Mouse (Mus musculus): ENCODE measurements around the gene Tex26.

Gene Tex26

DNA sequence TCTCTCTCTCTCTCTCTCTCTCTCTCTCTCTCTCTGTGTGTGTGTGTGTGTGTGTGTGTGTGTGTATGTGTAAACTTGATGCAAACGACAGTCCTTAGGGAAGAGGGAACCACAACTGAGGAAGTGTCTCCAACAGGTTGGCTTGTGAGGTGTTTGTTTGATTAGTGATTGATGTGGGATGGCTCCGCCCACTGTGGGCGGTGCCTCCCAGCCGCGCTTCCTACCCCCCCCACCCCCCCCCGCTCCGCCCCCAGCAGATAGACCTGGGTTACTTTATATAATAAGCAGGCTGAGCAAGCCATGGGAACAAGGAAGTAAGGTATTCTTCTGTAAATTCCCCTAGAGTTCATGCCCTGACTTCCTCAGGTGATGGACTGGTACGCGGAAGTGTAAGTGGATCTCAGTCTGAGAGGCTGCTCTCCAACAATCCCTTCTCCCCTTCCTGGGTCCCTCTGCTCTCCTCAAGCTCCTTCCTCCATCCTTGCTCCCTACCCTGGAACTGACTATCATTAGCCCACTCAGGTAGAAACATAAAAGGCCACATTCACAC is 5.2 kb upstream of the Tex26 start:
- peak; percentile 24 for DNase-seq

DNA sequence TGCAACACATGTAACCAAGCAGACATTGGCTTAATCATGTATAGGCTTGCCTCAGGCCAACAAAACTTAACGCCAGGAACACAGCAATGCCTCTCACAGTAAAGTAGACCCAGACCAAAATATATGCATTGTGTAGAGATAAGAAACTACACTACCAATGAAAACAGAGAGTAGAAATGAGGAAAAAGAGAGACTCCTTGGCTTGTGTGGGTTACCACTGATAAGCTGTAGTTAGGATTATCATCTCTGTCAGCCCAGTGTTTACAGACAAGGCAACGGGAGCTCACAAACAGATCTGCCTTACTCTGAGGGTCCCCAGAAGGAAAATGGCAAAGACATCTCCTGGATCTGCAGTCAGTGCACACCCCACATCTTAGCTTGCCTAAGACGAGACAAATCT is 2.9 kb upstream of the Tex26 start:
- DNase-seq = no peak

DNA sequence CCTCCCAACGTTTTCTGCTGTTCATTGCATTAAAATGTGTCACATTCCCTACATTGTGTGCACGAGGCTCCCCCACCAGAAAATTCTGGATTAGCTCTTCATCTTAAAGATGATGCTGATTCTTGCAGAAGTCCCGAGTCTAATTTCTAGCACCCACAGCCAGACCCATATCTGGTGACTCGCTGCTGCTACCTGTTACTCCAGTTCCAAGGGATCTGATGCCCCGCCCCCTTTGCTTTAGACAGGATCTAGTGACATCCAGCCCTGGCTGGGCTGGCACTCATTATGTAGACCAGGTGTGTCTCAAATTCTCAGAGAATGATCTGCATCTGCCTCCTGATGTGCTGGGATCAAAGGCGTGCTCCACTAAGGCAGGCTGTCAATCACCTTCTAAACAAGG is 2.3 kb upstream of the Tex26 start:
- DNase-seq = no peak

DNA sequence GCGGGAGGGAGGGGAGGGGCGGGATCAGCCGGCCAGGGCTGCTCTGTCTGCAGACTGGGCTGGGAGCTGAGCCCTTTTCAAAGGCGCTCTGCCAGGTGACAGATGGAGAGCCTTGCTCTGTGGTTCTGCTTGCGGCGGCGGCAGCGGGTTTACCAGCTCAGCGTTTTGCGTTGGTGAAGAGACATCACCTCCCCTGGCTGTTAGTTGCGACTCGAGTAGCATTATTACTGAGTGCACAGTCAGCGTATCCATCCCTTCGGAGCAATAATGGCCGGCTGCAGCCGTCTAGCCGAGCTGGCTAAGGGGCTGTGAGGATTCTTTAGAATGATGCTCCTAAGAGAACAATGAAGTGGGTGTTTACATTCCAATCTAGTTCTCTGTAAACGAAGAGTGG is 717 bp downstream of the Tex26 start:
- DNase-seq = peak; percentile 49

DNA sequence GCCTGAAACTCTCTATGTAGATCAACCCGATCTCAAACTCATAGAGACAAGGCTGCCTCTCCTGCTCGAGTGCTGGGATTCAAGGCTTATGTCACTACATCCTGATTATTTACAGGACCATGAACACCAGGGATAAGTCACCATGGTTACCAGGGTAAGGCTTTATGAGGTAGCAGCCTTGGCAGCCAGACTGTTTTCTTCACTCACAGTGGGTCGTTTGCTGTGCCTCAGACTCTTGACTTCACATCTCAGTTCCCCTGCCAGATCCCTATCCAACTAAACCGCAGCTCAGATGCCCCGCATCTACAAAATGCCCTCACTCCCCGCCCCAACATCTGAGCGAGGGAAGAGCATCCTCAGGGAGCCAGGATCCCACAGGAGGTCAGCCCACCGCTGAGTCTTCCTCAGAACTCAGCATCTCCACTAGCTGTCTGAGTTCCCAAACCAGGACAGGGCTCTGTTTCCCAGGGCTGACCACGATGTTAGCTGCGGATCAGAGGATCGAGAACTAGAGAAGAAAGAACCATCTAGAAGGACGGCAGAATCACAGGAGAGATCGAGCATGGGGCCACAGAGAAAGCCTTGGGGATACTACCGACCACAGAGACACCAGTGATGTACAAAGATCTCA is 2.3 kb downstream of the Tex26 start:
- DNase-seq = no peak

DNA sequence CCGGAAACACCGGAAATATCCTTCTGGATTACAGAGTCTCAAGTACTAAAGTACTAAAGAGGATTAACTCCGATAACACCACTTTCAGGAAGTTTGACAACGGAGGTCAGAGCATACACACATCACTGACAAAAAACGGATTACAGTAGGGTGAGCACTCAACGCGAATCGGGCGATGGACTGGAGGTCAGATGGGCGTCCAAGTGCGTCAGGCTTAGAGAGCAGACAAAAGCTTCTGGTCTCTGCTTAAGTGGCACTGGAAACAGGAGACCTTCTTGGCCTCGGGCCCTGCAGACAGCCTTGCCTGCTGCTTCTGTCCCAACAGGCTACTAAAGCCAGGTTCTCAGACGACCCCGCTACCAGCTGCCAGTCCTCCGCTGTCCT is 2.8 kb downstream of the Tex26 start:
- DNase-seq = peak; percentile 13

DNA sequence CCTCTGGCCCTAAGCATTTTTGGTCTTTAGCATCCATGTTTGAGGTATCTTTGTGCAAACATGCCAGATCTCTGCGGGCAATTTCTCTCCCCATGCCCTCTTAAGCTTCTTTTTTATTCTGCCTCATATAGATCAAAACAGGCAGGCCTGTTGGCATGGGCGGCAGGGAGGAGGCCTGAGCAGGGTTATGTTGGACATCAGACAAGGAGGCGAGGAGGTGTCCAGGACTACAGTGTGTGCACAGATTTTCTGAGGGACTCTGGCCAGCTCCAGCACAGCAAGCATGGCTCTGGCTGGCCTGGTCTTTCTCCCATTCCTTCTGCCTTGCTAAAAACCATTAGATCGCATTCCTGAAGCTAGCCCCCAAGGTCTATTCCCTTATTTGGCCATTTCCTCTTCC is 5.0 kb downstream of the Tex26 start:
- DNase-seq = no peak

DNA sequence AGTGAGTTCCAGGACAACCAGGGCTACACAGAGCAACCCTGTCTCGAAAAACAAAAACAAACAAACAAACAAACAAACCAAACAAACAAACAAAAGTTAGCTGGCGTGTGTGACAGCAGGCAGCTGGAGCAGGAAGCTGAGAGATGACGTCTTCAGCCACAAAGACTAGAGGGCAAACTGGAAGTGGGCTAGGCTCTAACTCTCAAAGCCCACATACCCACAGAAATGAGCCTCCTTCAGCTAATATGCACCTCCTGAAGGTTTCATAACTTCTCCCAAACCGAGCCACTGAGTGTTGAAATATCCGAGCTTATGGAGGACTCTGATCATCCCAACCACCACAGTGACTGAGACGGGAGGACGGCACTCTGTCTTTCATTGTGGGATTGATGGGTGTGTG is 7.0 kb downstream of the Tex26 start:
- DNase-seq = no peak

DNA sequence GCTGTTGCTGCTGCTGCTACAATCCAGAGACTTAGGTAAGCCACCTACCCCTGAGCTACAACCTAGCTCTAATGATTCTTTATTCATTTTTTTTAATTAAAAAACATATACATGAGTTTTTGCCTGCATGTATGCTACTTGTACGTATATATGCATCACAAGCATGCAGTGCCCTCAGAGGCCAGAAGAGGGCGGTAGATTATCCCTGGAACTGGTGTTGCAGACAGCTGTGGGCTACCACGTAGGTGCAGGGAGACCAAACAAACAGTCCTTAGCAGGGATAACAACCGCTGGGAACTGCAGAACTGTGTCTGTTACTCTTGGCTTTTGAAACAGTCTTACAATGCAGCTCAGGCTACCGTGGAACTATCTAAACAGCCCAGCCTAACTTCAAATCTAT is 8.3 kb downstream of the Tex26 start:
- DNase-seq = no peak

DNA sequence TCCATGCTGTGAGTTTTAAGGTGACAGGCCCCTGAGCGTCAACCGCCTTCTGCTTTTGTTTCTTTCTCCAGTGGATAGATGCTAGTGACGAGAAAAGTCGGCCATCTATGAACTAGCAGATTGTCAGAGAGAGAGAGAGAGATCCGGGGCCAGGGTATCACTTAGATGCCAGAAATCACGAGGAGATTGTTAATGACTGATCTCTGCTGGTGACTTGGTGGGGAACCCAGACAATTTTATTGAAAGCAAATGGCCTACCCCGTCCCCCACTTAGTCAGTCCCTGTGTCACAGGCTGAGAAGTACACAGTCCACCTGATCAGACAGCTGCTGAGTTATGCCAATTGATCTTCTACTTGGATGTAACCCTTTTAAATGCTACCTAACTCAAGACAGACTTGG is 9.9 kb downstream of the Tex26 start:
- no peak for DNase-seq

DNA sequence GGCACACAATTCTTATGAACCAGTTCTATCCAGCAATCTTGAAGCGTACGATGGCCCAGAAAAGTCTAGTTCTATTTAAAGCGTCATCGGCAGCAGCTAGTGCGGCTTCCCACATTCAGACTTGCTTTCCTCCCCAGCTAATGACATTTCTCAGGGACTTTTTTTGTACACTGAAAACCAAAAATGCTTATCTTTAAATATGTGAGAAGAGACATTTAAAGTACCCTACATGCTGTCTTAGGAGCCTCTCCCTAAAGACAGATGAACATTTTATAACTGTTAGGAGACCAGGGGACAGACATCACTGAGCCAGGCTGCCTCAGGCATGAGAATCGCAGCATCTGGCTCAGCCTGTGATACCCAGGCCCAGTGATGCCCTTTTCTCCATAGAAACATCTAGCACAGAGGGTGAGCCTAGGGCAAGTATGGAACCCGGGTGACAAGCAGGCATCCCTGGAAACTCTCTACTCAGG is 11.8 kb downstream of the Tex26 start:
- DNase-seq = no peak

DNA sequence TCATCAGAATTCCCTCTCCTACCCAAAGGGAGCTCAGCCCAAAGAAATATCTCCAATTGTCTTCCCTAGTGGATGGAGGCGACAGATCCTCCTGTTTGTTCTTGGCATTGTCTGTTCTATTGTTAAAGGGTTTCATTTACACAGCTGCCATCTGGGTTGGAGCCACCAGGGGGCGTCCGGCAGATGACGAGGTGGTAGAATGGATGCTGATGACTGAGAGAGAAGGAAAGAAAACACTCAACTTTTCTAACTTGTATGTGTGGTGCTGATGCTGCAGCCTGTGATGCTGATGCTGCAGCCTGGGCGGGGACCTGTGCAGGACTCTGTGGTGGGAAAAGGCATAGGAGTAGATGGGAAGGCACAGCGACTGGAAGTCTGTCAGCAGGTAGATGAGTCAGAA is 14.8 kb downstream of the Tex26 start:
- peak; percentile 85 for DNase-seq

DNA sequence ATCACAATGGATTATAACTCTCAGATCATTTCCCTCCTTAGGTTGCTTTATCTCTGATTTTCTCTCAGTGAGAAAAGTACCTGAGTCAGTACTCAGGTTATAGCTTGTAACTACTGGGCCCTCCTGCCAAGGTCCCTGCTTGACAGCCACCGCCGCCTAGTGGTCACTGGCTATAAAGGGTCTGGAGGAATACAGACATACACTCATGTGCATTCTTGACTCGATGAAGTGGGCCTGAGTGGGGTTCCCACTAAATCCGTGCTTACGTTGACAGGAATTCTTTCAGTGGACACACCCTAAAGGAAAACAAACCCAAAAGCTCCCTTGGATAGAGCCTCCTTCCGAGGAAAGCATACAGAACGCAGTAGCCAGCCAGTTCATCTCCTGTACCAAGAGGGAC is 17.1 kb downstream of the Tex26 start:
- peak; percentile 54 for DNase-seq

DNA sequence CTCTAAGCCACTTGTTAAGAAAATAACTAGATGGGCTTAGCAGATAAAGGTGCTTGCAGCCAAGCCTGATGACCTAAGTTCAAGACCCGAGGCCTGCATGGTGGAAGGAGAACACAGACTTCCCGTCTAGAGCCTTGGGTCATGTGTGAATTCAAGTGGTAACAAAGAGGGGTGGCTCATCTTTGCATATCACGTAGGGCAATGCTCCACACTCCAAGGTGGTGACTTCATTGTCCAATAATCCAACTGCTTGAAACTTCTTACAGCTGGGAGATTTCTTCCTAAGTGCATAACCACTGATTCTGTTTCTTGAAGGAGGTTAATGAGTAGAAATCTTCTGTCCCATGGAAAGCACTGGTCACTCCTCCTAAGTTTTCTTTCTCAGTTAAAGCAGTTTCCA is 22.6 kb downstream of the Tex26 start:
- DNase-seq = no peak

DNA sequence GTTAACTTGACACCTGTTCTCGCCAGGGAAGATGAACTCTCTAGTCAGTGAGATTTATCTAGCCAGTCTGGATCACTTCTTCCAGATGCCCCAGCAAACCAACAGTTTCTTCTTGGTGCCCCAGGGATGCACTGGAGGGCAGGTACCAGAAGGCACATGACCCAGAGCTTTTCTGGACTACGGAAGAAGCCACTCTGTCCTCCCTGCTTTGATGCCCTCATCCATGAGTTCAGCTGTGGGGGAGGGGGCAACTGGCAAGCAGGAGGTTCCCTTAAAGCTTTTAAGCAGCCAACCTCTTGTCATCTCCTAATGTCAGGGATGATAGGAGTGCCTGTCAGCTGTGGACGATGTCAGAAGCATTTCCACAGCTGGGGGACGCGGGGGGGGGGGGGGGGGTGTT is 25.8 kb downstream of the Tex26 start:
- no peak for DNase-seq

DNA sequence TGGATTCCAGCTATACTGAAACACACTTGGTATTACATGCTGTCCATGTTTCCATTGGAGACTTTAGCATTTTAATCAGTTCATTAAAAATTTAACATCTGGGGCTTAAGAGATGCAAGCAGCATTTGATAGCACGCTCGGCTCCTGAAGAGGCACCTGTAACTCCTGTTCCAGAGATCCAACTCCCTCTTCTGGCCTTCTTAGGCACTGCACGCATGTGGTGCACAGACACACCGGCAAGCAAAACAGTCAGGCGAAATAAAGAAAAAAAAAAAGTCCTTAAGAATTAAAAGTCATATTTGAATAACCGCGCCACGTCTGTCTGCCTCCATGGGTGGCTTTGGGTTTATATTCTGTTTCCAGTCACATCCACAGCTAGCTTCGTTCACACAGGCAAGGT is 34.7 kb downstream of the Tex26 start:
- no peak for DNase-seq

DNA sequence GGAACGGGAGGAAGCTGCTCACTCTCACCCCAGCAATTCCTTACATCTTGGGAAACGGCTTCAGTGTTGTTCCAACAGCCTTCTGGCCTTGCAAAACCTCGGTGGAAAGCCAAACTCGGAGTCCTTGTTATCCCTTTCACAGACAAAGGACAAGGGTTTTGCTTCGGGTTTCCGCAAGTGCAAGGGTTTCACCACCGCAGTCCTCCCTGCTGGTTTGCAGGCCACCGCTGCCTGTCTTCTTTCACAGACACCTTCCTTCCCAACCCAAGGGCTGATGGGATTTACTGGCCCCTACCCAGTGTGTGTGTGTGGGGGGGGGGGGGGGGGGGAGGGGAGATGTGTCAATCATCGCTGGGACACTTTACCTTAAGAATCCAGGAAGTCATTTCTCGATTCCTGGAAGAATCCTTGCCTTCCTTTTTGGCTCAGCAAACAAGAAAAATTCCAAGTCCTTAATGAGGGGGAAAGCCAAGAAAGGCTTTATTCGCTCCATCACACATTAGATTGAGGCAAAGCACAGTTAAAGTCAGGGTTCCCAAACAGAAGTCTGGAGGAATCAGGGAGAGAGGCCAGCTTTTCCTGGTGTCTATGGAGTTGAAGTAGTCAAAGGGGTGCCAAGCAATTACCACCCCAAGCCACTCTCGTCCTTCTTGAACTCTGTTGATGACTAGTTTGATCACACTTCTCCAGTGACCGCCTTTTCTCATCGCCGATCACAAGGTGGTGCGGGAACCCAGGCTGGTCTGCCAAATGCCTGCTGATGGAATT is 35.4 kb downstream of the Tex26 start:
- DNase-seq = peak; percentile 27

DNA sequence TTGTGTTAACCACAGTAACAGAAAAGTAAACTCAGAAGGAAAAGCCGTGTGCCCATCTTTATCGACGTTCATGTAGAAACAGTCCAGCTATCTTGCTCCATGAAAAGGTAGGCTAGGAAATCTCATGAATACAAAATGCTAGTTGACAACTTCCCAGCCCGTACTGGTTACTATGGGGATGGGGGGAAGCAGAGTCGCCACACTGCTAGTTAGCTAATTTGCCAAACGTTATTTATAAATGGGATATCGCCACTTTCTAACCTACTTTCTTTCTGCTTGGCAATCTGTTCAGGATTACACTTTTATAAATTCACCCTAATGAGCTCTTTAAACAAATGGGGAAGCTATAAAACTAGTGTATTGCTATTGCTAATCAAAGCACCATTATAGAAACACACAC is 42.5 kb downstream of the Tex26 start:
- DNase-seq = no peak

DNA sequence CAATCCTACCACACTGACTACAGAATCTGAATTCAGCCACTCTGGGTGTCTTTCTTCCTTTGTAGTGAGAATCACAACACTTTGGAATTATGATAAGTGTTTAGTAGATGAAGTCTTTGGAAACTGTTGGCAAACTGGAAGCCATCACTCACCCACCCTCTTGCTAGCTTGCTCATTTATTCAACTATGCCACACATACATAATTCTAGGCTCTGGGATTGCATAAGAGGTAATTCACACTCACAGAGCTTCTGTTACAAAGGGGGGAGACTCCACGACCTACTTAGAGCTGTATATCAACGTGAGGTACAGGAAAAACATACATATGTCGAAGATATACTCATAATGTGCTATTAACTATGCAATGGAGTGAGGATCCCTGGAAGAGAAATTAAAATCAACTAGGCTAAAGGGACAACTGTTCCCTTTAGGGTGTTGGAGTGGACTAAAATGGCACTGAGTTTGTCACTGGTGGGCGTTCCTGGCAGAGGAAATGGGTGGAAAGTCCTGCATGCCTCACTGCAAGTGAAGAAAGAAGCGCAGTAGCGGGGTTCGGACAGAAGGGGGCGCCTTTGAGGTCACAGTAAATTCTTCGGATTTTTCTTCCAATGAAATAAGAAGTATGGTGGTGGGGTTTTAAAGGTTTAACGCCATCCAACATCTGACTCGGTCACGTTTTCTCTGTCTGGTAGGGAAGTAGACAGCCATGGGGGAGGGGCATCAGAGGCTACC is 44.0 kb downstream of the Tex26 start:
- peak; percentile 16 for DNase-seq

DNA sequence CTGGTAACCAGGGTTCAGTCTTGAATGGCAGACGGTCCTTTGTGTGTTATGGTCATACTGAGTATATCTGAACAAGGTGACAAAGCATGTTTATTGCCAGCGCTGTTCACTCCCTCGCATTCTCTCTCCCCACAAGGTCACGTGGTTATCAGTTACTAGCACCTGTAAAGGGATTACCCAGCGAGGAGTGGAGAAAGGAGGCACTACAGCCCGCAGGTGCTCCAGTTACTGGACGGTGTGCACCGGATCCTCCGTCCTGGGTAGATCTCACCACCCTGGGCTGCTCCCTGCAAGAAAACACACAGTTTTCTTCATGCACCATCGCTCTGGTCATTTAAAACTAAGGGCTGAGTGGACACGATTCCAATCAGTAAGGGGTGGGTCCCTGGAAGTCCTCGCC is 44.8 kb downstream of the Tex26 start:
- no peak for DNase-seq

DNA sequence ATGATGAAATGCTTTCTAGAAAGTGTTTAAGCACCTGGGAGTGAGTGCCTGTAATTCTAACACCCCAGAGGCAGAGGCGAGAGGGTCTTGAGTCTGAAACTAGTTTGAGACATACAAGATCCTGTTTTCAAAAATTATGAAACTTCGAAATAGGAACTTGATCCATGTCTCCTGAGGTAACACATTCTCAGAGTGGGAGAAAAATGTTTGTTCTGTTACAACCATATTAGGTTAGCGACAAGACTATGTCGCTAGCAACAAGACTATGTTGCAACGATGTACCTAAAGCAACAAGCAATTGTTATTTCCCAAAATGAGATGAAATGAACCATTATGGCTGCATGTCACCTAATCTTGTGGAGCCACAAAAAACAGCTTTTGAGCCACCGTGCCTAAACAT is 46.0 kb downstream of the Tex26 start:
- no peak for DNase-seq

DNA sequence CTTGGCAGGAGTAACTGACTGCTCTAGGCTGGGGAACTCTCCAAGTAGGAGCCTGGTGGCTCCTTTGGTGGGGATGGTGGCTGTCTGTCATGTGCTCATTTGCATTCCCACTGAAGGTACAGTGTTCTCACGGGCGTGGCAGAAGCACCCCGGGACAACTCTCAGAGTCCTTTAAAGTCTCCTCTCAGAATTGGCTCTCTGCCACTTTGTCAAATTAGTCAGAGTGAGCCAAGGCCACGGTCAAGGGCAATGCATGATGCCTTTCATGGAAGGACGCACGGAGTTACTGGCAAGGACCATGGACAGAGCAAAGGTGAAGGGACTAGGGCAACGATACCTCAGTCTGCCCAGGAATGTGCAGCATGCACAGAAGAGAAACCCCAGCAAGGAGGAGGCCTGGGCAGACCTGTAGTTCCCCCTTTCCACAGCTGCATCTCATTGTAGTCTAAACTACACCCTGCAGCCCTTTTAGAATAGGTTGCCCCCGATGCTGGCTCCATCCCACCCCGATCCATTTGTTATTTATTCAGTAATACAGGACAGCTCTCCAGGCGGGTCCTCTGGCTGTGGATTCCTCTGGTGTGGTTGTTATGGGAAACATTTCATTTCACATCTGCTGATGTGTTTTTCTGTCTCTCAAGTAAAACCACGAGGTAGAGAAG is 49.0 kb downstream of the Tex26 start:
- DNase-seq = no peak

DNA sequence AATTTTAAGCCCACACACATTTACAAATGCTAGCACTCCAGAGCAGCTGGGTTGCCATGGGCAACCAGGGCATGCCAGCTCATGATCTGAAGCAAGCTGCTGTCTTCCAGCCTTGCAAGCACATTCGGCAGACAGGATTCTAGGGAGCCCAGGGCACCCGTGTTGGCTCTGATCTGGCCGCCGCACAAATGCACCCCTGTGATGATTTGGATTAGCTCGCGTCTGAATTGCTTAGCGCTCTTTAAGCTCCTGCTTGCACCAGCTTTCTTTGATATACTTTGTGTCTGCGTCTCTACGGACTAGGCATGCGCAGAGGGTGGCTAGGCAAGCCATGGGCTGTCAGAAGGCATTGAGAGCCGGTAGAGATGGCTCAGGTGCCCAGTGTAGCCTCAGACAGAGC is 49.7 kb downstream of the Tex26 start:
- no peak for DNase-seq
